Mouse (Mus musculus) liver, embryonic 16.5 days (tissue): ENCODE results near the gene Lrrc61. TPM values are rescaled to one million over a fixed set of nuclear protein-coding genes. Genes with fewer than 3 reads are reported as not detected.

Source experiments
- ATAC-seq: fragments of 200-750 bp; cut with Nextera tagmentation; 2 replicates; pipeline ENCODE4 v1.8.0; 2017; ENCODE audit warnings: low read depth, mild to moderate bottlenecking, moderate number of reproducible peaks, moderate library complexity
- H3K27ac ChIP-seq: fragments of 300-500 bp; sonication (generic); 2 replicates; pipeline ENCODE4 v1.5.1; 2014; ENCODE audit warnings: mild to moderate bottlenecking, low read length
- H3K27me3 ChIP-seq: fragments of 300-500 bp; sonication (generic); 2 replicates; pipeline ENCODE4 v1.6.1; 2014; ENCODE audit warnings: low read depth, low read length, mixed read lengths; ENCODE audit not compliant: control insufficient read depth, insufficient read depth
- H3K36me3 ChIP-seq: fragments of 300-500 bp; sonication (generic); 2 replicates; pipeline ENCODE4 v1.6.1; 2014; ENCODE audit warnings: mild to moderate bottlenecking; ENCODE audit not compliant: control insufficient read depth, insufficient read depth
- H3K4me1 ChIP-seq: fragments of 300-500 bp; sonication (generic); 2 replicates; pipeline ENCODE4 v1.6.1; 2014; ENCODE audit warnings: low read depth, low read length, mixed read lengths; ENCODE audit not compliant: control insufficient read depth
- H3K4me2 ChIP-seq: fragments of 300-500 bp; sonication (generic); 2 replicates; pipeline ENCODE4 v1.6.1; 2014; ENCODE audit warnings: low read depth, low read length, mixed read lengths
- H3K4me3 ChIP-seq: fragments of 300-500 bp; sonication (generic); 2 replicates; pipeline ENCODE4 v1.5.1; 2014; ENCODE audit warnings: low read depth, mild to moderate bottlenecking, low read length
- H3K9ac ChIP-seq: fragments of 300-500 bp; sonication (generic); 2 replicates; pipeline ENCODE4 v1.6.1; 2014; ENCODE audit warnings: low read depth, low read length
- H3K9me3 ChIP-seq: fragments of 300-500 bp; sonication (generic); replicated peaks from 2 replicates; pipeline ENCODE4 v1.6.1; 2016; ENCODE audit warnings: low read length; ENCODE audit not compliant: control insufficient read depth
- WGBS: fragments of 180-500 bp; shearing (Covaris S2); extraction: QIAGEN DNeasy Blood & Tissue Kit; methylation state at CpG from one replicate; pipeline ENCODE4 v1.1.7; 2014; ENCODE audit not compliant: insufficient replicate concordance; 5-methylcytosine and 5-hydroxymethylcytosine counted together
- polyA plus RNA-seq: library from polyadenylated mRNA; unstranded; fragments of >200 nt; fragmentation: Nextera tagmentation; extraction: Ambion mirVana; gene quantifications from 2 replicates; pipeline ENCODE4 v1.2.1, GENCODE M21; 2015

Gene Lrrc61
- polyA plus RNA-seq, 1 experiment from 2014 or later: 2.1 TPM

DNA sequence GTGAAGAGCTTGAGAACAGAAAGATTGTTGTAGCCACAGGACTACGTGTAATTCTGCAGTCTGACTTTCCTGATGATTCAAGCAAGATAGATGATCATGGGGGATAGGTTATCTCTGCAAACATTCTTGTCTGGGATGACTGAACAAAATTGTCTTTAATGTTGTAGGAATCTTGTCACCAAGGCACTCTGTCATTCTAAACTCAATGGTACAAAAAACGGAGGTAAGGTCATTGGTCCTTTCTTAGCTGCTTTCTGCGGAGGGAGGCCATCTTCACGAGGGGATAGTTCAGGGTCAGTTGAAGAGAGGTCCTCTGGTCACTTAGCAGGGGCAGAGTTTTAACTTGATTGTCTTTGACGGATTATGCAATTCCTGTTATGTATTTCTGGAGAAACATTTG, 24.1 kb downstream of the Lrrc61 start:
- no peak overlapping the region for H3K4me2 ChIP-seq
- H3K4me3 ChIP-seq: no peak overlapping the region
- H3K36me3 ChIP-seq: no peaks in the 10 kb centered on the region
- no peaks in the 10 kb centered on the region for H3K27me3 ChIP-seq
- ATAC-seq: no peak
- H3K9ac ChIP-seq: no peak overlapping the region
- H3K4me1 ChIP-seq: no peaks in the 10 kb centered on the region
- 35% methylated on average over 5 of the region's 5 CpGs for WGBS
- no peak overlapping the region for H3K27ac ChIP-seq
- H3K9me3 ChIP-seq: no peaks in the 10 kb centered on the region

DNA sequence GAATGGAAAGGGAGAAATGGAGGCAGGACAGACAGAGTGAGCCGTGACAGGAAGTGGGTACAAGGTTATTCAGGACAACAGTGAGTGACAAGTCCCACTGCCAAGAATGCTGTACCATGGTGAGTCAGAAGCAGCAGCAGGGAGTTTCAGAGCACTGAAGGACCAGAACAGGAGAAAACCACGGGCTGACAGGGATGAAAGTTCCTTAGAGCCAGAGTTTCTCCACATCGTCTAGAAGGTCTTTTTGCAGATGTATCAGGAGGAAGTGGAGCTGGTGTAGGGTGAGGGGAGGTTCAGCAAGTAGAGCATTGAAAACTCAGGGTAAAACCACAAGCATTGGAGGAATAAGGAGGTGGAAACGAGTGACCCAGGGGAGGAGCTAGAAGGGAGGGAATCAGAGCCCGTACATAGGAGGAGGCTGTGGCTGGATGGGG, 24.6 kb downstream of the Lrrc61 start:
- Histone ChIP-seq H3K4me1 (no peaks in the 10 kb centered on the region), H3K9me3 (no peaks in the 10 kb centered on the region), H3K4me2 (no peak overlapping the region), H3K27me3 (no peaks in the 10 kb centered on the region), H3K4me3 (no peak overlapping the region), H3K36me3 (no peaks in the 10 kb centered on the region), H3K9ac (no peak overlapping the region), H3K27ac (no peak overlapping the region)
- ATAC-seq: no peak
- 10% methylated on average over 5 of the region's 5 CpGs for WGBS

GRCm38 (mm10) chr6:48581257-48581656, 26.7 kb downstream of the Lrrc61 start:
- no peak overlapping the region for H3K4me2 ChIP-seq
- H3K27ac ChIP-seq: no peak overlapping the region
- no peaks in the 10 kb centered on the region for H3K9me3 ChIP-seq
- H3K4me3 ChIP-seq: no peak overlapping the region
- H3K36me3 ChIP-seq: no peaks in the 10 kb centered on the region
- no peaks in the 10 kb centered on the region for H3K27me3 ChIP-seq
- 38% methylated on average over 3 of the region's 3 CpGs for WGBS
- H3K4me1 ChIP-seq: no peaks in the 10 kb centered on the region
- ATAC-seq: no peak
- no peak overlapping the region for H3K9ac ChIP-seq

- Histone ChIP-seq H3K36me3 (no peaks in the 10 kb centered on the region), H3K4me3 (no peak overlapping the region), H3K27ac (no peak overlapping the region), H3K27me3 (no peaks in the 10 kb centered on the region), H3K4me1 (no peaks in the 10 kb centered on the region), H3K9me3 (no peaks in the 10 kb centered on the region), H3K4me2 (no peak overlapping the region), H3K9ac (no peak overlapping the region)
- ATAC-seq: no peak
- WGBS: 61% methylated on average over 3 of the region's 3 CpGs
Measured at GRCm38 (mm10) chr6:48582037-48582436, 27.4 kb downstream of the Lrrc61 start.

- ATAC-seq: no peak
- Histone ChIP-seq H3K4me1 (peaks cover 7% of the 10 kb centered on the region), H3K9me3 (no peaks in the 10 kb centered on the region), H3K27ac (no peak within 1 kb of the TSS), H3K36me3 (no peaks in the 10 kb centered on the region), H3K9ac (no peak within 1 kb of the TSS), H3K4me2 (no peak within 1 kb of the TSS), H3K27me3 (no peaks in the 10 kb centered on the region), H3K4me3 (no peak within 1 kb of the TSS)
- 12% methylated on average over 6 of the region's 6 CpGs for WGBS
Measured at GRCm38 (mm10) chr6:48589194-48589750, 34.7 kb downstream of the Lrrc61 start, which contains the start of gene Gm45021. Gm45021 (plus strand) TSS chr6:48589610.

GRCm38 (mm10) chr6:48591221-48591845, 36.7 kb downstream of the Lrrc61 start:
- Histone ChIP-seq H3K27ac (peak overlapping the region; percentile 58), H3K4me3 (no peak overlapping the region), H3K9me3 (no peaks in the 10 kb centered on the region), H3K27me3 (no peaks in the 10 kb centered on the region), H3K4me2 (peak overlapping the region; percentile 18), H3K9ac (no peak overlapping the region), H3K4me1 (peaks cover 9% of the 10 kb centered on the region), H3K36me3 (peaks cover 4% of the 10 kb centered on the region)
- 54% methylated on average over 3 of the region's 3 CpGs for WGBS
- ATAC-seq: no peak

GRCm38 (mm10) chr6:48591871-48592270, 37.3 kb downstream of the Lrrc61 start:
- 59% methylated on average over 6 of the region's 6 CpGs for WGBS
- no peak overlapping the region for H3K9ac ChIP-seq
- peak overlapping the region; percentile 72 for H3K27ac ChIP-seq
- H3K27me3 ChIP-seq: no peaks in the 10 kb centered on the region
- peaks cover 10% of the 10 kb centered on the region for H3K36me3 ChIP-seq
- no peaks in the 10 kb centered on the region for H3K9me3 ChIP-seq
- peaks cover 9% of the 10 kb centered on the region for H3K4me1 ChIP-seq
- ATAC-seq: 0 out of 2 replicates have a peak, but pooled peaks have one; percentile 42
- no peak overlapping the region for H3K4me3 ChIP-seq
- H3K4me2 ChIP-seq: peak overlapping the region; percentile 27

DNA sequence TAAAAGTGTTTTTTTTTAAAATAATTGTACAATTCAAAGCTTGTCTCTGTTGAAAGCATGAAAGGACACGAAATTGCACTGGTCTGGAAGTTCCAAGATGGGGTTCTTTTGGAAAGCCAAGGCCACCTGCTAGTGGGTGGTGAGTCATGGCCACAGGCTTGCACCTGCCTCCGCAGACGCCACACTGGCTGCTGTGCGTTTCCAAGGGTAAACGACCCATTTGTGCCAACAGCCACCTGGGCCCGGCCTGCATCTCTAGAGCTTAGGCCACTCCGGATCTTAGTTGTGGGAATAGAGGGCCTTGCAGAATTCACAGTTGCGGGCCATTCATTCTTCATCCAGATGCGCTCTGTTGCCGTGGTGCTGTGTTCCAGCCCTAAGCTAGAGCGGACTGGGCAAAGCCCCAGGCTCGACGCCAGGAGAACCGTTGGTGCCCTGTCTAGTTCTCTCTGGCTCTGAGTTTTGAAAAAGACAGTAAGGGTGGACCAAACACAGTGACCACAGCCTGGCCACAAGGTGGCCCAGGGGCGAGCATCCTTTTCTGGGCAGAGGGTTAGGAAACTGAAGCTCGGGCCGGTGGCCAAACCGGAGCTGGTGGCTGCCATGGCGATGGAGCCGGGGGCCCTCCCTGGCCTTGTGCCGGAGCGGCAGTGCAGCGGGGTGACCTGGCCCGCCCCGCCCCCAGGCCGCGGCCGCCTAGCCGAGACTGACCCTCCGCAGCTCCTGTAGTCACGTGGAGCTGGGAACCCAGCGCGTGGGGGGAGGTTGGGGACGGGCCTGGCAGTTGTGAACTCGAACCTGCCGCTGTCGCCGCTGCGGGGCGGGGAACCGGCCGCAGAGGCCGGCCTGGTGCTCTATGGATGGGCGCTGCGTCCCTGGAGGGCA, 38.8 kb downstream of the Lrrc61 start, which contains the start of the genes Repin1 and Gm44965:
Gene Repin1 (plus strand): TSS at position 726 of the 885 bp plus-strand sequence.
Gene Gm44965 (plus strand): TSS at position 784 of the 885 bp plus-strand sequence.
- ATAC-seq: peak; percentile 89
- 8% methylated on average over 45 of the region's 45 CpGs for WGBS

More for the DNA sequence above, 38.8 kb downstream of the Lrrc61 start, which contains the start of the genes Repin1 and Gm44965:
- H3K36me3 ChIP-seq: peaks cover 23% of the 10 kb centered on the region
- peak within 1 kb of the TSS; percentile 70 for H3K4me3 ChIP-seq
- H3K27ac ChIP-seq: peak within 1 kb of the TSS; percentile 76
- H3K9me3 ChIP-seq: no peaks in the 10 kb centered on the region
- no peaks in the 10 kb centered on the region for H3K27me3 ChIP-seq
- peak within 1 kb of the TSS; percentile 69 for H3K4me2 ChIP-seq
- H3K9ac ChIP-seq: peak within 1 kb of the TSS; percentile 70
- H3K4me1 ChIP-seq: peaks cover 9% of the 10 kb centered on the region
